Mouse (Mus musculus): ENCODE data around the gene Lyrm4. TPM values are rescaled to one million over a fixed set of nuclear protein-coding genes. Genes with fewer than 3 reads are reported as not detected.

The Lyrm4 gene
- polyA plus RNA-seq, 1 experiment from 2014 or later, result 26.2 TPM

DNA sequence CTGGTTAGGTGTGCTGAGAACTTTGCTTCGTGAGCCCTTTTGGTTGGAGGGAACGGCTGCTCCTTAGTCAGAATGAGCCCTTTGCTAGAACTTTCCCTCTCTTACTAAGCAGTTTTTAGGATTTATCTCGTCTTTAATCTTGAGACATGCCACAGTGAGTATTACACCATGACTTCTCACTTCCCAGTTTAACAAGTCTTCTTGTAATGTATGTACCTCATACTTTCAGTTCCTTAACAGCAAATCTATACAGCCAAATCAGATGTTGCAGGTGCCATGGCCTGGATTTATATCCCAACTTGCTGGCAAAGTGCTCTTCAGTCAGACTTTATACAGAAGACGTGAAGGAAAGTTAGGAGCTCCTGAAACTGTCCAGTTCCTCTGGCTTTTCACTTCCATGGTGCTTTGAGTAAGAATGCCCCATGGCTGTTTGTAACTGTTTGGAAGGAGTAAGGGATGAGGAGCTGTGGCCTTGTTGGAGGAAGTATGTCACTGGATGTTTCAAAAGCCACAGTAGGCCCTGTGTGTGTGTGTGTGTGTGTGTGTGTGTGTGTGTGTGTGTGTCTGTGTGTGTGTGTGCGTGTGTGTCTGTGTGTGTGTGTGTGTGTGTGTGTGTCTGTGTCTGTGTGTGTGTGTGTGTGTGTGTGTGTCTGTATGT, 14.8 kb upstream of the Lyrm4 start:
- Histone ChIP-seq H3K9ac (no peak overlapping the region), H3K27me3 (no peaks in the 10 kb centered on the region), H3K4me2 (no peak overlapping the region), H3K36me3 (no peaks in the 10 kb centered on the region), H3K27ac (no peak overlapping the region), H3K9me3 (replicated peaks) (no peaks in the 10 kb centered on the region), H3K4me1 (replicated peaks) (0 out of 2 replicates have a peak, but pooled peaks cover 4% of the 10 kb centered on the region), H3K4me3 (no peak overlapping the region)
- 82% methylated on average over 5 of the region's 5 CpGs for WGBS
- no peak for ATAC-seq (replicated peaks; ENCODE audit: insufficient number of reproducible peaks, insufficient read depth, low FRiP score, low read depth)

DNA sequence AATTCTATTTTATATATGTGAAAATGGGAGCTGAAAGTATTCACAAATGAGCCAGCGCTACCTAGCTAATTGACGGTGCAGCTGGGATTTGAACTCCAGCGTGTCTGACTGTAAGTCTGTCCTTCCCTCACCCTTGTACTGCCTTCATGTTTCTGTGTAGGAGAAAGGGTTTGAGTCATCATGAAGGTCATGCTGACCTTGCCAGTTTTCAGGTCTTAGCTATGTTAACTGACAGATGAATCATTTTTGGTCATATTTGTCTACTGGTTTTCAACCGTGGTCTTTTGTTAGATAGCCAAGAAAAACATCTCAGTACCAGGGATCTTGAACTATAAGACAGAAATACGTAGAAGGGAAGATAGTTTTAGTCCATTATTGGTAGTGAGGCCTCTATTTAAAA, 14.1 kb upstream of the Lyrm4 start:
- no peak overlapping the region for H3K4me2 ChIP-seq
- H3K9me3 ChIP-seq (replicated peaks), result no peaks in the 10 kb centered on the region
- H3K4me1 ChIP-seq (replicated peaks), result 0 out of 2 replicates have a peak, but pooled peaks cover 4% of the 10 kb centered on the region
- no peaks in the 10 kb centered on the region for H3K36me3 ChIP-seq
- H3K9ac ChIP-seq, result no peak overlapping the region
- no peak overlapping the region for H3K27ac ChIP-seq
- H3K27me3 ChIP-seq, result no peaks in the 10 kb centered on the region
- ATAC-seq (replicated peaks; ENCODE audit: insufficient number of reproducible peaks, insufficient read depth, low FRiP score, low read depth), result no peak
- WGBS, result 80% methylated on average over 5 of the region's 5 CpGs
- H3K4me3 ChIP-seq, result no peak overlapping the region

DNA sequence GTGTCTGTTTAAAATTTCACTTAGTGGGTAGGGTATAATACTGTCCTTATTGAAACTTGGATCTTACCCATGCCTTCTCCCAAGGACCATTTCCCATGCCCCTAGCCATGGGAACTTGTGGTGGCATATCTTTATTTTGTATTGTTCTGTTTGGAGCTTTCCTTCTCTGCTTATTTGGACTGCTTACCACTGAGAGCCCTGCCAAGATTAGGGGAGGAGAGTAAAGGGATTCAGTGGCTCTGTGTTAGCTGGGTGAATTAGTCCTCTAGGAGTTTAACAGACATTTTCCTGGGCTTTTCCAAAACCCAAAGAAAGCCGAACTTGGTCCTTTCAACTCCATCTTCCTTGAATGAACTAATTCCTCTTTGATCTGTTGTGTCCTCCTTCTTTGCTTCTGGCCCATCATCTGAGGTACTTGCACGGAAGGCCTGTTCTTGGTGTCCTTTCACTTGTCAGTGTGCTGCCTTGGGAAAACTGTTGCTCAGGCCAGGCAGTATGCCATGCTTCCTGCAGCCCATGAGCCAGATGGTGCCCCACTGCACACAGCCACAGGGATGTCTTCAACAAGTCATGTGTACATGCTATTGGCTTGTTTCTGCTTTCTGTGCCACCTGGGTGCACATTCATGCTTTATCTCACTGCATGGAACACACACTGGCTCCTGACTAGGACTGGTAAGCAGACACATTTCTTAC, 12.2 kb upstream of the Lyrm4 start:
- no peak for ATAC-seq (replicated peaks; ENCODE audit: insufficient number of reproducible peaks, insufficient read depth, low FRiP score, low read depth)
- Histone ChIP-seq H3K4me3 (no peak overlapping the region), H3K4me2 (no peak overlapping the region), H3K4me1 (replicated peaks) (0 out of 2 replicates have a peak, but pooled peaks cover 4% of the 10 kb centered on the region), H3K27me3 (no peaks in the 10 kb centered on the region), H3K9ac (no peak overlapping the region), H3K27ac (no peak overlapping the region), H3K9me3 (replicated peaks) (no peaks in the 10 kb centered on the region), H3K36me3 (no peaks in the 10 kb centered on the region)
- WGBS, result 95% methylated on average over 2 of the region's 2 CpGs

DNA sequence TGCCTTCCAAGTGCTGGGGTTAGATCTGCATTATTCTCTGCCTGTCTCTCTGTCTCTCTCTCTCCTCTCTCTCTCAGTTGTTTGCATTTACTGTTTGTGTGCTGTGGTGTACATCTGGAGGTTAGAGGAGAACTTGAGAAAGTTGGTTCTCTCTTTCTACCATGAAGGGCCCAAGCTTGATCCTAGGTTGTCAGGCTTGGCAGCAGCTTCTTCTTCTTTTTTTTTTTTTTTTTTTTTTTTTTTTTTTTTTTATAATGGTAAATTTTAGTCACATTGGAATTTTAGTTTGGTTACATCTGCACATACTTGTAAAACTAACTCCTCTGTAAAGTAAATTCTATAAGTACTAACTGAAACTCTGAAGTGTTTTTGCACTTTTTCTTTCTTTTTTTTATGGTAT, 3.3 kb upstream of the Lyrm4 start:
- ATAC-seq (replicated peaks; ENCODE audit: insufficient number of reproducible peaks, insufficient read depth, low FRiP score, low read depth), result no peak
- no peak overlapping the region for H3K9ac ChIP-seq
- no peaks in the 10 kb centered on the region for H3K27me3 ChIP-seq
- peaks cover 20% of the 10 kb centered on the region for H3K4me1 ChIP-seq (replicated peaks)
- no peak overlapping the region for H3K27ac ChIP-seq
- no peak overlapping the region for H3K4me3 ChIP-seq
- no peaks in the 10 kb centered on the region for H3K36me3 ChIP-seq
- no peaks in the 10 kb centered on the region for H3K9me3 ChIP-seq (replicated peaks)
- H3K4me2 ChIP-seq, result no peak overlapping the region

DNA sequence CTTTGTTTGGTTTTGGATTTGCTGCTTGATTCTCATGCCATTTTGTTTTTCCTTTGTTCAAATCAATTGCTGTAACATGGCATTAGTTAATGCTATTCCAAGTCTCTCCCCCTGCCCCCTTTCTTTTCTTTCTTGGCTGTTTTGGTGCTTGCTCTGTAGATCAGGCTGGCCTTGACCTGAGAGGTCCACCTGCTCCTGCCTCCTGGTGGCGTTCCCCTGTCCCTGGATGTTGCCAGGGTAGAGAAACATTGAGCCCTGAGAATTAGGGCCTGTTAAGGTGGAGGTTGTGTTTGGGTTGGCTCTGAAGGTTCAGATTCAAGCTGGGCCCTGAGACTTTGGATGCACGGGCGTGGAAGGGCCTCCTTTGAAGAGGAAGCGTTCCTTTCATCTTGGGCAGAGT, 2.4 kb upstream of the Lyrm4 start:
- Histone ChIP-seq H3K4me3 (no peak overlapping the region), H3K27me3 (no peaks in the 10 kb centered on the region), H3K9ac (no peak overlapping the region), H3K9me3 (replicated peaks) (no peaks in the 10 kb centered on the region), H3K4me1 (replicated peaks) (peaks cover 20% of the 10 kb centered on the region), H3K36me3 (no peaks in the 10 kb centered on the region), H3K27ac (no peak overlapping the region), H3K4me2 (no peak overlapping the region)
- WGBS, result 84% methylated on average over 4 of the region's 4 CpGs
- ATAC-seq (replicated peaks; ENCODE audit: insufficient number of reproducible peaks, insufficient read depth, low FRiP score, low read depth), result no peak

DNA sequence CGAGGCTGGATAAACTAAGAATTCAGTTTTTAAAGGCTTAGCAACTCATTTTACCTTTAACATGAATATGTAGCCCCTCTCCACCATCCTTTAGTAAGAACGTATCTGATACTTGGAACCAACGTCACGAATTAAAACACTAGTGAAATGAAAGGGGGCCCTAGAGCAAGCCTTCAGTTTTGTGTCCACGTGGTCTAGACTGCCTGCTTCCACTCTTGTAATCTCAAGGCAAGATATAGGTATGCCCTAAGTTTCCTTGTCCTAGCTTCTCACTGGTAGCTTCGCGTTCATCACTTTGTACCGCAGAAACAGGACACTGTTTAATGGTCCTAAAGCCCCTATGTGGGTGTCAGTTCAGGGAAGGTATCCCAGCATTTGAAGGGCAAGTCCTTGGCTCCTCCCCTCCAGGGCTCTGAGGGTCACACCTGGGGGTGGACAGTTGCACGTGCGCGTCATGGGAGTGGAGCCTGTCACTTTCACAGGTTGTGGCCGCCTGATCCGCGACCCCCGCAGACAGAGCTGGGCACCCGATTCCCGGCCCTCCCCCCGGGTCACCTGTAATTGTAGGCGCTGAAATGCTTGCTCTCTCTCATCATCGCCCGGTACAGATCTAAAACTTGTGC, 695 bp downstream of the Lyrm4 start:
- ATAC-seq (replicated peaks; ENCODE audit: insufficient number of reproducible peaks, insufficient read depth, low FRiP score, low read depth), result 0 out of 2 replicates have a peak, but pooled peaks have one; percentile 16
- peak overlapping the region; percentile 99 for H3K27ac ChIP-seq
- peak overlapping the region; percentile 90 for H3K4me2 ChIP-seq
- no peaks in the 10 kb centered on the region for H3K9me3 ChIP-seq (replicated peaks)
- peak overlapping the region; percentile 73 for H3K9ac ChIP-seq
- peak overlapping the region; percentile 72 for H3K4me3 ChIP-seq
- peaks cover 20% of the 10 kb centered on the region for H3K4me1 ChIP-seq (replicated peaks)
- no peaks in the 10 kb centered on the region for H3K27me3 ChIP-seq
- 7% methylated on average over 21 of the region's 21 CpGs for WGBS
- H3K36me3 ChIP-seq, result no peaks in the 10 kb centered on the region

DNA sequence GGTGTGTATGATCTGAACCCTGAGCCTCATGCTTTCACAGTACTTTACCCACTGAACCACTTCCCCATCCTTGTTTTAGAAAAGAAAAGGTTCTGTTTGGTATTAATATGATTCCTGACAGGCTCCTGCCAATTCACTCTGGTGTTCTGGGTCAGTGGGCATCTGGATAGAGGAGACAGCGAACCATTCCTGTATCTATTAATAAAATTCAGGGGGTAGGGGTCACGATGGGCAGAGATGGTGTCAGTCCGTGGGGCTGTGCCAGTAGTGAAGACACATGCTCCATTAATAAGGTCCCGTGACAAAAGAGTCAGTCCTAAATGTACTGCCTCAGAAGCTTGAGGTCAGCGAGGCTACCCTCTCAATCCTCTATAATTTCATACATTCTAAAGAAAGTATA, 4.1 kb downstream of the Lyrm4 start:
- no peak overlapping the region for H3K9ac ChIP-seq
- no peak overlapping the region for H3K4me3 ChIP-seq
- H3K4me1 ChIP-seq (replicated peaks), result peaks cover 10% of the 10 kb centered on the region
- no peaks in the 10 kb centered on the region for H3K36me3 ChIP-seq
- WGBS, result 88% methylated on average over 5 of the region's 5 CpGs
- no peaks in the 10 kb centered on the region for H3K9me3 ChIP-seq (replicated peaks)
- H3K27ac ChIP-seq, result no peak overlapping the region
- ATAC-seq (replicated peaks; ENCODE audit: insufficient number of reproducible peaks, insufficient read depth, low FRiP score, low read depth), result no peak
- no peak overlapping the region for H3K4me2 ChIP-seq
- no peaks in the 10 kb centered on the region for H3K27me3 ChIP-seq

DNA sequence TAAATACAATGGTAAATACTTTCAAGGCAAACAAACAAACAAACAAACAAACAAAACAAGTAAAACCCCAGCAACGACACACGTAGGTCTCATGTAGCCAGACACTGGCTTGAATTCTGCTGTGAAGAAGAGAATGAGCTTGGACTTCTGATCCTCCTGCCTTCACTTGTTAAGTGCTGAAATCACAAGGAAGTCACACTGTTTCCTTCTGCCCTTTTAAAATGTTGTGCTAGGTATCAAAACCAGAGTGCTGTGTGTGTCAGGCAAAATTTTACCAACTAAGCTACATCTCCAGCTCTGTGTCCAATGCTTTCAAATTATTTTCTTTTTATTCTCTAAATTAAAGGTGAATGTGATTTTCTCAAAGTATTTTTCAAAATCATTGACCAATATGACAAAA, 6.0 kb downstream of the Lyrm4 start:
- no peaks in the 10 kb centered on the region for H3K36me3 ChIP-seq
- H3K9me3 ChIP-seq (replicated peaks), result no peaks in the 10 kb centered on the region
- H3K27me3 ChIP-seq, result no peaks in the 10 kb centered on the region
- no peak overlapping the region for H3K4me3 ChIP-seq
- H3K4me1 ChIP-seq (replicated peaks), result peaks cover 7% of the 10 kb centered on the region
- no peak overlapping the region for H3K4me2 ChIP-seq
- WGBS, result 93% methylated on average over 2 of the region's 2 CpGs
- no peak overlapping the region for H3K27ac ChIP-seq
- ATAC-seq (replicated peaks; ENCODE audit: insufficient number of reproducible peaks, insufficient read depth, low FRiP score, low read depth), result no peak
- no peak overlapping the region for H3K9ac ChIP-seq

DNA sequence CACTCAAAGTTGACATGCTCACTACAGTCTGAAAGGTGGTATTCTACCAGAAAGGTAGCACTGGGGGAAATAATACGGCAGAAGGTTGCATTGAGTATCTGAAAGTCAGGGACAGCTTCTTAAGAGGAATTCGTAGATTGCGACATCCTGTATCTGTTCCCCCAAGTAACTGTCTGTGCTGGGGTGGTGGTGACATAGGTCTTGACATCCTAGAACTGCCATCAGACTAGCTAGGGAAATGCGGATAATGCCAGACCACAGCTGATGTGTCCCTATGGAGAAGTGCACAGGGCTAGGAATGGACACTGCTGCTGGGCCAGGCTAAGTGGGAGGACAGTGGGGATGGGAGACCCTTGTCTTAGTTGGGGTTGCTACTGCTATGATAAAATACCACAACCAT, 8.8 kb downstream of the Lyrm4 start:
- Histone ChIP-seq H3K27me3 (no peaks in the 10 kb centered on the region), H3K4me1 (replicated peaks) (no peaks in the 10 kb centered on the region), H3K4me3 (no peak overlapping the region), H3K27ac (no peak overlapping the region), H3K36me3 (no peaks in the 10 kb centered on the region), H3K9me3 (replicated peaks) (no peaks in the 10 kb centered on the region), H3K4me2 (no peak overlapping the region), H3K9ac (no peak overlapping the region)
- ATAC-seq (replicated peaks; ENCODE audit: insufficient number of reproducible peaks, insufficient read depth, low FRiP score, low read depth), result no peak
- WGBS, result 90% methylated on average over 4 of the region's 4 CpGs

DNA sequence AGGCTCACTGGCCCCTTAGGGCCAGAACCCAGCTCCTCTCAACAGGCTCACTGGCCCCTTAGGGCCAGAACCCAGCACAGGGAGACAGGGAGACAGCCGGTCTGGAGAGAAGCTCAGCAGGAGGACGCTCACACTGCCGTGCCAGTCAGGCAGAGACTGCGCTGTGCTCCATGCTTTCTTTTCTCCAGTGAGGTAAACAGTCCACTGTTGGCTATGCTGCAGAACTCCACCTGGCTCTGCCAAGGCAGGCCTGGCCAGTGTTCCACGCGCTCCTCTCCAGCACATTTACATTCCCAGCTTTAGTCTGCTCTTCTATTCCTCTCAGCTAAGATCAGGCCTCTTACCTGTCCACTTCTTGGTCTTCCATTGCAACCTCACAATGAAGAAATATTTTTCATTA, 11.7 kb downstream of the Lyrm4 start:
- H3K4me3 ChIP-seq, result no peak overlapping the region
- H3K27ac ChIP-seq, result no peak overlapping the region
- H3K36me3 ChIP-seq, result no peaks in the 10 kb centered on the region
- H3K27me3 ChIP-seq, result no peaks in the 10 kb centered on the region
- no peaks in the 10 kb centered on the region for H3K4me1 ChIP-seq (replicated peaks)
- WGBS, result 89% methylated on average over 6 of the region's 6 CpGs
- ATAC-seq (replicated peaks; ENCODE audit: insufficient number of reproducible peaks, insufficient read depth, low FRiP score, low read depth), result no peak
- no peaks in the 10 kb centered on the region for H3K9me3 ChIP-seq (replicated peaks)
- no peak overlapping the region for H3K9ac ChIP-seq
- no peak overlapping the region for H3K4me2 ChIP-seq

DNA sequence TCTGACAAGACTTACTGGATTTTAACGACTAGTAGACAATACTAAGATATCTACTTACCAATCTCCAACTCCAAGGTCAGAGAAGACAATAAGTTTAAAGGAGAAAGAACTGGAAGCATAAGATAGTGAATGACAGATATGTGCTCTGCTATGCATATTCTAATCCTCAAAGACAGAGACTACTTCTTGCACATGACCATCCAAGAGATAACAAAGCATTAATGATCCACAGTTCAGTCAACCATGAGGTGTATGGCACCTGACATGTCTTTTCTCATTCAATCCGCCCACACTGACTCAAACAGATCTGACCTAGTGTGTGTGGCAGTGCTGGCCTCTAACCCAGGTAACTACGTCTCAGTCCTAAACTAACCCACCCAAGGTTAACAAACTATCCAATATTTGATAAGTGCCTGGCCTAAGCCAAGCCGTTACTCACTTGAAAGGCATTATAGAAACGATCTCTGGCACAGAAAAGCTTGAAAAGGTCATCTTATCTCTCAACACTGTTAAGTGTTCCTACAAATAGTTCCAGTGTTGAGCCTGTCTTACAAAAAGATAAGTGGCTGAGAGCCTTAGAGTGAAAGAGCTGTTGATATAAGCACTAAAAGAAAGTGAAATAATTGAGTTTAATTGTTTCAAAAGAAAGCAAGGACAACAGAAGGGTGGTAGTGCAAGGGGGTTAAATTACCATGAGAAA, 20.5 kb downstream of the Lyrm4 start:
- peaks cover 12% of the 10 kb centered on the region for H3K4me1 ChIP-seq (replicated peaks)
- WGBS, result 29% methylated on average over 5 of the region's 5 CpGs
- no peak overlapping the region for H3K4me3 ChIP-seq
- peak overlapping the region; percentile 66 for H3K27ac ChIP-seq
- H3K9me3 ChIP-seq (replicated peaks), result no peaks in the 10 kb centered on the region
- no peaks in the 10 kb centered on the region for H3K27me3 ChIP-seq
- H3K36me3 ChIP-seq, result peaks cover 3% of the 10 kb centered on the region; the same call in 1 of the 2 replicates
- H3K9ac ChIP-seq, result no peak overlapping the region
- ATAC-seq (replicated peaks; ENCODE audit: insufficient number of reproducible peaks, insufficient read depth, low FRiP score, low read depth), result peak; percentile 35; the same call in 1 of the 2 replicates
- H3K4me2 ChIP-seq, result peak overlapping the region; percentile 30

All from heart, embryonic 15.5 days (tissue).